Comparison of ENCODE assay signal across 19 mouse cellular contexts in the genomic region with DNA sequence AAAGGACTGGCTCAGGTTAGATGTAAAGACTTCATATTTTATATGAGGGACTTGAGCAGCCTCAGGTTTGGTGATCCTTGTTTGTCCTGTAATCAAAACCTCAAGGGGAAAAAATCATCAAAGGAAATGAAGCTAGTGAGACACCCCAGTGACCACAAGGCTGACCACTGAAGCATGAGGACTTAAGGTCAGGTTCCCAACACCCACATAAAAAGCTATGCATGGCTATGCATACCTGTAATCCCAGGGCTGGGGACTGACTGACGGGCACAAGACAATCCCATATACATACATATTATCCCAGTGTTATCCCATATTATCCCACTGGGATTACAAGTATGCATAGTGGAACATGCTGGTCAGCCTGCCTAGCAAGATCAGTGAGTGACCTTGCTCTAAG.
"Had no signal": no experiment of that assay in that cellular context is flagged by ENCODE, and none has a peak within 500 bp of the region (broad histone marks: within the 10 kb centered on the region; RNA-seq: fewer than 3 reads in every experiment).

No protein-coding gene starts in this region.

- H3K4me2 ChIP-seq: lung, embryonic 14.5 days; midbrain, embryonic 12.5 days; neural tube, embryonic 13.5 days; neural tube, embryonic 15.5 days had no signal

- H3K27ac ChIP-seq: midbrain, embryonic 10.5 days; midbrain, embryonic 12.5 days; neural tube, embryonic 13.5 days; neural tube, embryonic 15.5 days had no signal

- ATAC-seq: midbrain, embryonic 16.5 days had no signal

- H3K36me3 ChIP-seq: midbrain, embryonic 10.5 days; midbrain, embryonic 12.5 days; neural tube, embryonic 13.5 days; neural tube, embryonic 15.5 days had no signal

- H3K27me3 ChIP-seq: midbrain, embryonic 12.5 days; neural tube, embryonic 13.5 days; neural tube, embryonic 15.5 days had no signal

- H3K9ac ChIP-seq: lung, embryonic 14.5 days; midbrain, embryonic 12.5 days; neural tube, embryonic 13.5 days; neural tube, embryonic 15.5 days had no signal

- H3K9me3 ChIP-seq: midbrain, embryonic 10.5 days; midbrain, embryonic 12.5 days; neural tube, embryonic 13.5 days; neural tube, embryonic 15.5 days had no signal

- H3K4me3 ChIP-seq: midbrain, embryonic 10.5 days; midbrain, embryonic 12.5 days; myocyte; neural tube, embryonic 13.5 days; neural tube, embryonic 15.5 days had no signal

- DNase-seq: lung, adult 18-20 months; lung, embryonic 14.5 days; lung, postnatal 10 days; lung, postnatal 4 days; midbrain, embryonic 14.5 days; retina, postnatal 1 day; right cerebral cortex, adult 18-20 months; right cerebral cortex, postnatal 25 days; right cerebral cortex, postnatal 4 days; spleen, adult 18-20 months; thymus, adult 18-20 months; thymus, postnatal 14 days; thymus, postnatal 36 days had no signal
